Mouse (Mus musculus): Measurements from ENCODE around the gene Tspan9.
A peak's percentile ranks its signal among the peaks of the same experiment; 100 is the strongest.

The Tspan9 gene

GRCm38 (mm10) chr6:128143390-128144020 lies at the start of gene Tspan9:
Gene Tspan9 (minus strand): TSS chr6:128143594.
- peak; percentile 54 for DNase-seq

GRCm38 (mm10) chr6:128183521-128183920 lies 40.1 kb upstream of the Tspan9 start:
- no peak for DNase-seq

- DNase-seq, result no peak
Measured at GRCm38 (mm10) chr6:128181176-128181575, 37.8 kb upstream of the Tspan9 start.

GRCm38 (mm10) chr6:128179651-128180050 lies 36.3 kb upstream of the Tspan9 start:
- no peak for DNase-seq

GRCm38 (mm10) chr6:128179247-128179646 lies 35.9 kb upstream of the Tspan9 start:
- no peak for DNase-seq

GRCm38 (mm10) chr6:128178681-128179080 lies 35.3 kb upstream of the Tspan9 start:
- no peak for DNase-seq

GRCm38 (mm10) chr6:128168785-128169679 lies 25.6 kb upstream of the Tspan9 start:
- DNase-seq, result no peak

- DNase-seq, result peak; percentile 23
Measured at GRCm38 (mm10) chr6:128165564-128165963, 22.2 kb upstream of the Tspan9 start.

- no peak for DNase-seq
Measured at GRCm38 (mm10) chr6:128164632-128165031, 21.2 kb upstream of the Tspan9 start.

- DNase-seq, result peak; percentile 57
Measured at GRCm38 (mm10) chr6:128159092-128159491, 15.7 kb upstream of the Tspan9 start.

GRCm38 (mm10) chr6:128158031-128158430 lies 14.6 kb upstream of the Tspan9 start:
- DNase-seq, result no peak

- no peak for DNase-seq
Measured at GRCm38 (mm10) chr6:128156476-128156875, 13.1 kb upstream of the Tspan9 start.

GRCm38 (mm10) chr6:128155935-128156334 lies 12.5 kb upstream of the Tspan9 start:
- DNase-seq, result no peak

GRCm38 (mm10) chr6:128145765-128146164 lies 2.4 kb upstream of the Tspan9 start:
- DNase-seq, result peak; percentile 52

GRCm38 (mm10) chr6:128142369-128143278 lies 770 bp downstream of the Tspan9 start:
- DNase-seq, result no peak

- DNase-seq, result no peak
Measured at GRCm38 (mm10) chr6:128140724-128141123, 2.7 kb downstream of the Tspan9 start.

GRCm38 (mm10) chr6:128137855-128138254 lies 5.5 kb downstream of the Tspan9 start:
- no peak for DNase-seq

- no peak for DNase-seq
Measured at GRCm38 (mm10) chr6:128136654-128137053, 6.7 kb downstream of the Tspan9 start.

- DNase-seq, result peak; percentile 20
Measured at GRCm38 (mm10) chr6:128135459-128135858, 7.9 kb downstream of the Tspan9 start.

- no peak for DNase-seq
Measured at GRCm38 (mm10) chr6:128135006-128135405, 8.4 kb downstream of the Tspan9 start.

- DNase-seq, result no peak
Measured at GRCm38 (mm10) chr6:128134196-128134924, 9.0 kb downstream of the Tspan9 start.

- DNase-seq, result no peak
Measured at GRCm38 (mm10) chr6:128133679-128134191, 9.7 kb downstream of the Tspan9 start.
